Mouse (Mus musculus): ENCODE measurements around the gene Olfml3. TPM values are rescaled to one million over a fixed set of nuclear protein-coding genes. Genes with fewer than 3 reads are reported as not detected.
A peak's percentile ranks its signal among the peaks of the same experiment; 100 is the strongest.

Gene Olfml3
- polyA plus RNA-seq, 1 experiment from 2014 or later = 7.3 TPM

GRCm38 (mm10) chr3:103716774-103717760, 20.7 kb downstream of the Olfml3 start:
- H3K4me3 ChIP-seq = no peak overlapping the region
- H3K4me1 ChIP-seq (replicated peaks) = peaks cover 30% of the 10 kb centered on the region
- H3K4me2 ChIP-seq = no peak overlapping the region
- H3K36me3 ChIP-seq = no peaks in the 10 kb centered on the region
- peak; percentile 31; the same call in 1 of the 2 replicates for ATAC-seq (ENCODE audit: low FRiP score)
- H3K27ac ChIP-seq = peak overlapping the region; percentile 35; the same call in 1 of the 2 replicates
- no peaks in the 10 kb centered on the region for H3K9me3 ChIP-seq
- no peak overlapping the region for H3K9ac ChIP-seq
- H3K27me3 ChIP-seq = no peaks in the 10 kb centered on the region
- 32% methylated on average over 15 of the region's 15 CpGs for WGBS

DNA sequence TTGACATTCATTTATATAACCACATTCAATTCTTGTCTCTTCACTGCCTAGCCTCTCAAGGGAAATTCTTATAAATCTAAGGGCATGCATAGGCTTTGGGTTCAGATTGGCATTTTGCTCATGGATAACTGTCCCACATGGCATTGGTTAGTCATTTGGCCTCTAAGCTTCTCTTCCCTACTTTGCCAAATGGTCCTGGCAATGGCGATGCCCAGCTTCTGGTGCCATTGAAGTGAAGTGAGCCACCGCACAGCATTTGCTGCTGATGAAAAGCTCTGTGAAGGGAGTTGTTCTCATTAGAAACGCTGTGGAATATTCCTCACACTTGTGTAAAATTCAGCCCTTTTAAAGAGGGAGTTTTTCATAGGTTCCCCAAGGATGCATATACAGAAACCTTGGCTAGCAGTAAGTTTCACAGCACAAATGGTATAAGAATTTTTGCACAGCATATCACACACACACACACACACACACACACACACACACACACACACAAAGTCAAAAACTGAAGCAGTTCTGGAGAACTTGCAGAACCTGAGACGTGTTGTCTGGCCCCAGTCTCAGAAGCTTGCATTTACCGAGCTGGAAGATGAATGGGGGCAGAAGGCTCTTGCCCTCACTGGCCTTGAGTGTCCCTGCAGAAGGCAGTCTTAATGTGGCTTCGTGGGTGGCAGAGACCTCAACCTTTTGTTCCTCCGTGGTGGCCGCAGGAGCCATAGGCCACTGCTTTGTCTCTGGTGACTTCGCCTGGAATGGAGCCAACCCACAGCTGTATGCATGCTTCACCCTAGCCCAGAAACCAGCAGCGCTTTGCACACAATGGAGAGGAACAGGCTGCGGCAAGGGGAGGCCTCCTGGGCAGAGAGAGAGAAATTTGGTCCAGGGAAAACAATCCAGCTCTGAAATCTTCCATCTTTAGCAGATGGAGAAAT, 21.8 kb downstream of the Olfml3 start:
- WGBS = 29% methylated on average over 11 of the region's 11 CpGs
- Histone ChIP-seq H3K27me3 (no peaks in the 10 kb centered on the region), H3K36me3 (no peaks in the 10 kb centered on the region), H3K9ac (no peak overlapping the region), H3K4me2 (no peak overlapping the region), H3K27ac (peak overlapping the region; percentile 24; the same call in 1 of the 2 replicates), H3K4me1 (replicated peaks) (peaks cover 30% of the 10 kb centered on the region), H3K4me3 (no peak overlapping the region), H3K9me3 (no peaks in the 10 kb centered on the region)
- ATAC-seq (ENCODE audit: low FRiP score) = no peak

- no peak for ATAC-seq (ENCODE audit: low FRiP score)
- no peaks in the 10 kb centered on the region for H3K9me3 ChIP-seq
- no peak overlapping the region for H3K27ac ChIP-seq
- H3K4me2 ChIP-seq = no peak overlapping the region
- H3K4me1 ChIP-seq (replicated peaks) = peaks cover 30% of the 10 kb centered on the region
- H3K36me3 ChIP-seq = no peaks in the 10 kb centered on the region
- no peak overlapping the region for H3K4me3 ChIP-seq
- 85% methylated on average over 8 of the region's 8 CpGs for WGBS
- no peaks in the 10 kb centered on the region for H3K27me3 ChIP-seq
- H3K9ac ChIP-seq = no peak overlapping the region
These were observed 22.9 kb downstream of the Olfml3 start for GRCm38 (mm10) chr3:103714942-103715341.

DNA sequence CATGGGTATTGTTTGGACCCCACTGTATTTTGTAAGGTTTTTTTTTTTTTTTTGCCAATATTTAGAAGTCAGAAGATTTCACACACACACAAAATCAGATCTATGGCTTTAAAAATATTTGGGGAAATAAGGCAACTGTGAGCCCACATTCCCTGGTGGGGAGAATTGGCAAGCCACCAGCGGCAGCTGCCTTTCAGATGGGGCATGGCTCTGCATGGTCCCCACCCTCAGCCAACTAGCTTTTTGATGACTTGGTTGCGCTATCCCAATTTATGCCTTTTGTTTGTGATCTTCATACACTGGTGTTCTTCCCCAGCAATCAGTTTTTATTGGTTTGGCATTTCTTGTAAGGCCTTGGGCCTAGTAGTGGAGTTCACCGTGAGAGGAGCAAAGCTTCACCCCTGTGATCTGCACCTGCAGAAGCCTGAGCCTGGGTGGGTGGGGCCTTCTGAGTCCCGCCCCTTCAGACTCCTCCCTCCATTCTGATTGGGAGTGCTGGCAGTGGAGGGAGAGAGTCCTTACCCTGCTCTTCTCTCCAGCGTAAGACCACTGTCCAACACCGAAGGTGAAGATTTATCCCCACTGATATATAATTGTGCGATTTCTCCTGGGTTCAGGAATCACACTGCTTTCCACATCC, 23.4 kb downstream of the Olfml3 start:
- H3K4me2 ChIP-seq = no peak overlapping the region
- H3K27me3 ChIP-seq = no peaks in the 10 kb centered on the region
- H3K9me3 ChIP-seq = no peaks in the 10 kb centered on the region
- H3K4me3 ChIP-seq = no peak overlapping the region
- H3K4me1 ChIP-seq (replicated peaks) = peaks cover 27% of the 10 kb centered on the region
- H3K9ac ChIP-seq = no peak overlapping the region
- WGBS = 70% methylated on average over 7 of the region's 7 CpGs
- H3K36me3 ChIP-seq = no peaks in the 10 kb centered on the region
- ATAC-seq (ENCODE audit: low FRiP score) = no peak
- H3K27ac ChIP-seq = no peak overlapping the region

DNA sequence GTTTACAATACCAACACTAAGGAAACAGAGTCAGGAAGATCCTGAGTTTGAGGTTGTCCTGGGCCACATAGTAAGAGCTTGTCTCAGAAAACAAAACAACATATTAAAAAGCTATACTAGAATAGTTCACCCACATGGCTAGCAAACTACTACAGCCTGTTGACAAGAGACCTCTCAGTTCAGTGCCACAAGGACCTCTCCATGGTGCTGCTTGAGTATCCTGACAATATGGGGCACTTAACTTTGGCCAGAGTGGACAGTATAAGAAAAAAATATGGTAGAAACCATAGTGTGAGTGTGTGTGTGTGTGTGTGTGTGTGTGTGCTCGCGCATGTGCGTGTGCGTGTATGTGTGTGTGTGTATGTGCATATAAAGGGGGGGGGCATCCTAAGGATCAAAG, 25.6 kb downstream of the Olfml3 start:
- WGBS = 96% methylated on average over 4 of the region's 4 CpGs

GRCm38 (mm10) chr3:103709470-103710040, 28.2 kb downstream of the Olfml3 start:
- Histone ChIP-seq H3K9me3 (no peaks in the 10 kb centered on the region), H3K4me2 (no peak overlapping the region), H3K36me3 (no peaks in the 10 kb centered on the region), H3K27me3 (no peaks in the 10 kb centered on the region), H3K27ac (no peak overlapping the region), H3K9ac (no peak overlapping the region), H3K4me1 (replicated peaks) (peaks cover 10% of the 10 kb centered on the region), H3K4me3 (no peak overlapping the region)
- ATAC-seq (ENCODE audit: low FRiP score) = no peak
- WGBS = 90% methylated on average over 5 of the region's 5 CpGs

More for the DNA sequence above, 25.6 kb downstream of the Olfml3 start:
- Histone ChIP-seq H3K27me3 (no peaks in the 10 kb centered on the region), H3K4me3 (no peak overlapping the region), H3K36me3 (no peaks in the 10 kb centered on the region), H3K4me1 (replicated peaks) (peaks cover 25% of the 10 kb centered on the region), H3K9me3 (no peaks in the 10 kb centered on the region), H3K4me2 (no peak overlapping the region), H3K27ac (no peak overlapping the region), H3K9ac (no peak overlapping the region)
- ATAC-seq (ENCODE audit: low FRiP score) = no peak

GRCm38 (mm10) chr3:103705426-103705825, 32.4 kb downstream of the Olfml3 start:
- Histone ChIP-seq H3K27me3 (no peaks in the 10 kb centered on the region), H3K4me3 (no peak overlapping the region)

GRCm38 (mm10) chr3:103704661-103705060, 33.1 kb downstream of the Olfml3 start:
- H3K27me3 ChIP-seq = no peaks in the 10 kb centered on the region
- no peaks in the 10 kb centered on the region for H3K36me3 ChIP-seq
- no peaks in the 10 kb centered on the region for H3K9me3 ChIP-seq
- no peak for ATAC-seq (ENCODE audit: low FRiP score)
- no peak overlapping the region for H3K4me2 ChIP-seq
- no peak overlapping the region for H3K9ac ChIP-seq
- 77% methylated on average over 6 of the region's 6 CpGs for WGBS
- no peak overlapping the region for H3K27ac ChIP-seq
- no peak overlapping the region for H3K4me3 ChIP-seq
- H3K4me1 ChIP-seq (replicated peaks) = peaks cover 10% of the 10 kb centered on the region

More at GRCm38 (mm10) chr3:103705426-103705825, 32.4 kb downstream of the Olfml3 start:
- H3K9ac ChIP-seq = no peak overlapping the region
- H3K9me3 ChIP-seq = no peaks in the 10 kb centered on the region
- peaks cover 10% of the 10 kb centered on the region for H3K4me1 ChIP-seq (replicated peaks)
- ATAC-seq (ENCODE audit: low FRiP score) = no peak
- no peaks in the 10 kb centered on the region for H3K36me3 ChIP-seq
- WGBS = 91% methylated on average over 12 of the region's 12 CpGs
- H3K27ac ChIP-seq = no peak overlapping the region
- H3K4me2 ChIP-seq = no peak overlapping the region

GRCm38 (mm10) chr3:103696388-103696925, 41.3 kb downstream of the Olfml3 start:
- no peaks in the 10 kb centered on the region for H3K36me3 ChIP-seq
- 94% methylated on average over 1 of the region's 1 CpGs for WGBS
- no peak for ATAC-seq (ENCODE audit: low FRiP score)
- H3K9ac ChIP-seq = no peak overlapping the region
- H3K9me3 ChIP-seq = no peaks in the 10 kb centered on the region
- no peak overlapping the region for H3K4me2 ChIP-seq
- no peak overlapping the region for H3K27ac ChIP-seq
- H3K4me3 ChIP-seq = no peak overlapping the region
- H3K27me3 ChIP-seq = no peaks in the 10 kb centered on the region
- H3K4me1 ChIP-seq (replicated peaks) = no peaks in the 10 kb centered on the region

DNA sequence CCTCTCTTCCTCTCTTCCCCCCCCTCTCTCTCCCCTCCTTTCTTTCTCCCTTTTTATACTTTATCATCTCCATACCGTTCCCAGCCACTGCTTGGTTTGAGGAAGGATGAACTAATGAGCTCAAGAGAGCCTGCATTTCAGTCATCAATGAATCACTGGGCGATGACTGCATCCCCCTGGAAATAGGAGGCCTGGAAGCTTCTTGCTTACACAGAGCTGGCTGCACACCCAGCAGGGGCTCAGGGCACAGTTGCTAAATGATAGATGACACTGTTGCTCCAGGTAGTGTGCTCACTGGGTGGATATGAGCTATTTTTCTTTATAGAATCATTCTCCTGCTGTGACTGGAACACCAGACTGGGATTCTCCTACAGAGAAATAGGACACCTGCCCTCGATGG, 42.2 kb downstream of the Olfml3 start:
- WGBS = 52% methylated on average over 3 of the region's 3 CpGs

GRCm38 (mm10) chr3:103690506-103690905, 47.3 kb downstream of the Olfml3 start:
- no peak overlapping the region for H3K4me2 ChIP-seq
- H3K27ac ChIP-seq = no peak overlapping the region
- ATAC-seq (ENCODE audit: low FRiP score) = no peak
- H3K36me3 ChIP-seq = no peaks in the 10 kb centered on the region
- no peaks in the 10 kb centered on the region for H3K4me1 ChIP-seq (replicated peaks)
- no peak overlapping the region for H3K9ac ChIP-seq
- H3K9me3 ChIP-seq = no peaks in the 10 kb centered on the region
- WGBS = 90% methylated on average over 3 of the region's 3 CpGs
- no peak overlapping the region for H3K4me3 ChIP-seq
- no peaks in the 10 kb centered on the region for H3K27me3 ChIP-seq

More for the DNA sequence above, 42.2 kb downstream of the Olfml3 start:
- H3K27ac ChIP-seq = no peak overlapping the region
- H3K9me3 ChIP-seq = no peaks in the 10 kb centered on the region
- no peak overlapping the region for H3K4me2 ChIP-seq
- no peak overlapping the region for H3K4me3 ChIP-seq
- H3K27me3 ChIP-seq = no peaks in the 10 kb centered on the region
- no peaks in the 10 kb centered on the region for H3K36me3 ChIP-seq
- ATAC-seq (ENCODE audit: low FRiP score) = no peak
- H3K4me1 ChIP-seq (replicated peaks) = no peaks in the 10 kb centered on the region
- H3K9ac ChIP-seq = no peak overlapping the region

Data from hindbrain, embryonic 13.5 days (tissue).